Mouse (Mus musculus) midbrain, embryonic 12.5 days (tissue): ENCODE data around the gene Rhd. TPM values are rescaled to one million over a fixed set of nuclear protein-coding genes. Genes with fewer than 3 reads are reported as not detected.
A peak's percentile ranks its signal among the peaks of the same experiment; 100 is the strongest.

ENCODE experiments used
- ATAC-seq: fragments of 200-750 bp; cut with Nextera tagmentation; 2 replicates; pipeline ENCODE4 v1.8.0; 2017; ENCODE audit warnings: low read depth, moderate TSS enrichment, moderate library complexity; ENCODE audit not compliant: low FRiP score
- H3K27ac ChIP-seq: fragments of 300-500 bp; sonication (generic); replicated peaks from 2 replicates; pipeline ENCODE4 v1.5.1; 2016; ENCODE audit warnings: mild to moderate bottlenecking
- H3K27me3 ChIP-seq: fragments of 300-500 bp; sonication (generic); 2 replicates; pipeline ENCODE4 v1.6.1; 2016; ENCODE audit warnings: mild to moderate bottlenecking
- H3K36me3 ChIP-seq: fragments of 300-500 bp; sonication (generic); 2 replicates; pipeline ENCODE4 v1.6.1; 2016
- H3K4me1 ChIP-seq: fragments of 300-500 bp; sonication (generic); 2 replicates; pipeline ENCODE4 v1.6.1; 2016
- H3K4me2 ChIP-seq: fragments of 300-500 bp; sonication (generic); replicated peaks from 2 replicates; pipeline ENCODE4 v1.6.1; 2016; ENCODE audit warnings: mild to moderate bottlenecking, moderate library complexity
- H3K4me3 ChIP-seq: fragments of 300-500 bp; sonication (generic); 2 replicates; pipeline ENCODE4 v1.5.1; 2016; ENCODE audit warnings: mild to moderate bottlenecking
- H3K9ac ChIP-seq: fragments of 300-500 bp; sonication (generic); replicated peaks from 2 replicates; pipeline ENCODE4 v1.6.1; 2016; ENCODE audit warnings: mild to moderate bottlenecking, moderate library complexity
- H3K9me3 ChIP-seq: fragments of 300-500 bp; sonication (generic); 2 replicates; pipeline ENCODE4 v1.6.1; 2016; ENCODE audit warnings: mild to moderate bottlenecking
- WGBS: fragments of 180-500 bp; shearing (Covaris S2); methylation state at CpG from one replicate; pipeline ENCODE4 v1.1.7; 2016; 5-methylcytosine and 5-hydroxymethylcytosine counted together
- polyA plus RNA-seq: library from polyadenylated mRNA; unstranded; fragments of >200 nt; fragmentation: Nextera tagmentation; extraction: Ambion mirVana; gene quantifications from 2 replicates; pipeline ENCODE4 v1.2.1, GENCODE M21; 2016

The Rhd gene
- polyA plus RNA-seq, 1 experiment from 2014 or later = 8.9 TPM

- Histone ChIP-seq H3K36me3 (0 out of 2 replicates have a peak, but pooled peaks cover 3% of the 10 kb centered on the region), H3K27me3 (no peaks in the 10 kb centered on the region), H3K9ac (no peak overlapping the region), H3K4me2 (no peak overlapping the region), H3K4me1 (peaks cover 6% of the 10 kb centered on the region; the same call in 1 of the 2 replicates), H3K27ac (no peak overlapping the region), H3K9me3 (no peaks in the 10 kb centered on the region), H3K4me3 (no peak overlapping the region)
- ATAC-seq = no peak
- 90% methylated on average over 4 of the region's 4 CpGs for WGBS
Measured at GRCm38 (mm10) chr4:134843566-134843965, 20.8 kb upstream of the Rhd start.

GRCm38 (mm10) chr4:134847587-134847986, 16.7 kb upstream of the Rhd start:
- H3K27me3 ChIP-seq = no peaks in the 10 kb centered on the region
- peaks cover 25% of the 10 kb centered on the region for H3K4me1 ChIP-seq
- H3K4me2 ChIP-seq = no peak overlapping the region
- H3K27ac ChIP-seq = no peak overlapping the region
- no peak for ATAC-seq
- H3K4me3 ChIP-seq = no peak overlapping the region
- no peaks in the 10 kb centered on the region for H3K9me3 ChIP-seq
- WGBS = 88% methylated on average over 4 of the region's 4 CpGs
- H3K9ac ChIP-seq = no peak overlapping the region
- 0 out of 2 replicates have a peak, but pooled peaks cover 3% of the 10 kb centered on the region for H3K36me3 ChIP-seq

GRCm38 (mm10) chr4:134850551-134850950, 13.8 kb upstream of the Rhd start:
- no peak overlapping the region for H3K4me3 ChIP-seq
- no peak overlapping the region for H3K9ac ChIP-seq
- H3K36me3 ChIP-seq = no peaks in the 10 kb centered on the region
- H3K9me3 ChIP-seq = no peaks in the 10 kb centered on the region
- peak overlapping the region; percentile 74; the same call in 1 of the 2 replicates for H3K4me2 ChIP-seq
- no peak overlapping the region for H3K27ac ChIP-seq
- peaks cover 11% of the 10 kb centered on the region for H3K27me3 ChIP-seq
- no peak for ATAC-seq
- H3K4me1 ChIP-seq = peaks cover 25% of the 10 kb centered on the region
- WGBS = 83% methylated on average over 4 of the region's 4 CpGs

- peak overlapping the region; percentile 74 for H3K4me2 ChIP-seq
- no peak for ATAC-seq
- peaks cover 17% of the 10 kb centered on the region for H3K27me3 ChIP-seq
- H3K27ac ChIP-seq = no peak overlapping the region
- H3K9ac ChIP-seq = no peak overlapping the region; the same call in 1 of the 2 replicates
- no peaks in the 10 kb centered on the region for H3K9me3 ChIP-seq
- H3K36me3 ChIP-seq = no peaks in the 10 kb centered on the region
- WGBS = 59% methylated on average over 2 of the region's 2 CpGs
- peaks cover 25% of the 10 kb centered on the region for H3K4me1 ChIP-seq
- H3K4me3 ChIP-seq = peak overlapping the region; percentile 99
Measured at GRCm38 (mm10) chr4:134851236-134851635, 13.1 kb upstream of the Rhd start.

- Histone ChIP-seq H3K36me3 (no peaks in the 10 kb centered on the region), H3K4me2 (peak overlapping the region; percentile 74), H3K4me1 (peaks cover 21% of the 10 kb centered on the region), H3K9ac (peak overlapping the region; percentile 100), H3K9me3 (no peaks in the 10 kb centered on the region), H3K27me3 (peaks cover 24% of the 10 kb centered on the region), H3K4me3 (peak overlapping the region; percentile 99), H3K27ac (no peak overlapping the region)
- no peak for ATAC-seq
- 12% methylated on average over 14 of the region's 14 CpGs for WGBS
Measured at GRCm38 (mm10) chr4:134851876-134852275, 12.5 kb upstream of the Rhd start.

GRCm38 (mm10) chr4:134852438-134853255, 11.7 kb upstream of the Rhd start:
- peak overlapping the region; percentile 74 for H3K4me2 ChIP-seq

GRCm38 (mm10) chr4:134853259-134853636, 11.1 kb upstream of the Rhd start, which contains the start of gene Maco1:
Gene Maco1, minus strand, starts transcription at chr4:134853345.
- under 1% methylated on average over 37 of the region's 38 CpGs for WGBS
- H3K4me2 ChIP-seq = peak within 1 kb of the TSS; percentile 74
- H3K9ac ChIP-seq = peak within 1 kb of the TSS; percentile 100
- H3K36me3 ChIP-seq = no peaks in the 10 kb centered on the region
- peak; percentile 98 for ATAC-seq
- H3K27me3 ChIP-seq = peaks cover 24% of the 10 kb centered on the region
- peak within 1 kb of the TSS; percentile 99 for H3K4me3 ChIP-seq
- peaks cover 21% of the 10 kb centered on the region for H3K4me1 ChIP-seq
- H3K9me3 ChIP-seq = no peaks in the 10 kb centered on the region
- H3K27ac ChIP-seq = peak within 1 kb of the TSS; percentile 95

More at GRCm38 (mm10) chr4:134852438-134853255, 11.7 kb upstream of the Rhd start:
- Histone ChIP-seq H3K9me3 (no peaks in the 10 kb centered on the region), H3K36me3 (no peaks in the 10 kb centered on the region), H3K9ac (peak overlapping the region; percentile 100), H3K27ac (peak overlapping the region; percentile 95), H3K4me1 (peaks cover 21% of the 10 kb centered on the region), H3K4me3 (peak overlapping the region; percentile 99), H3K27me3 (peaks cover 24% of the 10 kb centered on the region)
- WGBS = 1% methylated on average over 81 of the region's 106 CpGs
- peak; percentile 47 for ATAC-seq

GRCm38 (mm10) chr4:134853637-134854485, 10.5 kb upstream of the Rhd start:
- H3K36me3 ChIP-seq = no peaks in the 10 kb centered on the region
- H3K4me3 ChIP-seq = peak overlapping the region; percentile 99
- peak; percentile 93 for ATAC-seq
- H3K9ac ChIP-seq = peak overlapping the region; percentile 100
- peaks cover 21% of the 10 kb centered on the region for H3K4me1 ChIP-seq
- peaks cover 24% of the 10 kb centered on the region for H3K27me3 ChIP-seq
- no peaks in the 10 kb centered on the region for H3K9me3 ChIP-seq
- peak overlapping the region; percentile 95 for H3K27ac ChIP-seq
- 2% methylated on average over 90 of the region's 91 CpGs for WGBS
- H3K4me2 ChIP-seq = peak overlapping the region; percentile 74

- no peak overlapping the region for H3K9ac ChIP-seq
- peaks cover 24% of the 10 kb centered on the region for H3K27me3 ChIP-seq
- no peak overlapping the region for H3K4me3 ChIP-seq
- H3K9me3 ChIP-seq = no peaks in the 10 kb centered on the region
- WGBS = 39% methylated on average over 3 of the region's 3 CpGs
- peaks cover 17% of the 10 kb centered on the region for H3K4me1 ChIP-seq
- no peak overlapping the region for H3K27ac ChIP-seq
- no peaks in the 10 kb centered on the region for H3K36me3 ChIP-seq
- no peak for ATAC-seq
- no peak overlapping the region for H3K4me2 ChIP-seq
Measured at GRCm38 (mm10) chr4:134855371-134855770, 9.0 kb upstream of the Rhd start.

GRCm38 (mm10) chr4:134856056-134856455, 8.3 kb upstream of the Rhd start:
- ATAC-seq = no peak
- Histone ChIP-seq H3K4me2 (no peak overlapping the region), H3K9me3 (no peaks in the 10 kb centered on the region), H3K9ac (no peak overlapping the region), H3K36me3 (no peaks in the 10 kb centered on the region), H3K27ac (no peak overlapping the region), H3K4me3 (no peak overlapping the region), H3K4me1 (peaks cover 10% of the 10 kb centered on the region), H3K27me3 (peaks cover 24% of the 10 kb centered on the region)
- WGBS = 68% methylated on average over 5 of the region's 5 CpGs

GRCm38 (mm10) chr4:134856501-134856900, 7.8 kb upstream of the Rhd start:
- 33% methylated on average over 5 of the region's 5 CpGs for WGBS
- no peak overlapping the region for H3K4me3 ChIP-seq
- H3K4me2 ChIP-seq = no peak overlapping the region
- ATAC-seq = no peak
- peaks cover 6% of the 10 kb centered on the region for H3K4me1 ChIP-seq
- no peaks in the 10 kb centered on the region for H3K9me3 ChIP-seq
- H3K9ac ChIP-seq = no peak overlapping the region
- peaks cover 24% of the 10 kb centered on the region for H3K27me3 ChIP-seq
- no peaks in the 10 kb centered on the region for H3K36me3 ChIP-seq
- H3K27ac ChIP-seq = no peak overlapping the region

- Histone ChIP-seq H3K27me3 (peaks cover 24% of the 10 kb centered on the region), H3K36me3 (no peaks in the 10 kb centered on the region), H3K4me1 (no peaks in the 10 kb centered on the region), H3K27ac (no peak overlapping the region), H3K4me2 (no peak overlapping the region), H3K4me3 (no peak overlapping the region), H3K9ac (no peak overlapping the region), H3K9me3 (no peaks in the 10 kb centered on the region)
- ATAC-seq = no peak
- 88% methylated on average over 4 of the region's 4 CpGs for WGBS
Measured at GRCm38 (mm10) chr4:134858494-134858893, 5.8 kb upstream of the Rhd start.
